Mouse (Mus musculus): Measurements from ENCODE around the gene Gm17545. TPM values are rescaled to one million over a fixed set of nuclear protein-coding genes. Genes with fewer than 3 reads are reported as not detected.

The Gm17545 gene
- polyA plus RNA-seq, 1 experiment, result not detected

- H3K36me3 ChIP-seq (ENCODE audit: control insufficient read depth, insufficient read depth), result no peaks in the 10 kb centered on the region
- no peaks in the 10 kb centered on the region for H3K79me2 ChIP-seq (ENCODE audit: control insufficient read depth, insufficient read depth)
- peak overlapping the region; percentile 39 for H3K4me3 ChIP-seq
- H3K27me3 ChIP-seq (ENCODE audit: control insufficient read depth, insufficient read depth, insufficient read length), result no peaks in the 10 kb centered on the region
- peak overlapping the region; percentile 1 for H3ac ChIP-seq (ENCODE audit: control insufficient read depth, insufficient read length)
- TF ChIP-seq E2F4 (IDR thresholded peaks at IDR 0.05; ENCODE audit: insufficient read depth) (no peak), USF1 (IDR thresholded peaks at IDR 0.05; ENCODE audit: low read depth) (peak; percentile 48)
- peak overlapping the region; percentile 97 for H3K4me2 ChIP-seq (ENCODE audit: low read depth)
Measured at GRCm38 (mm10) chr9:22476265-22476664, 22.2 kb downstream of the Gm17545 start.

GRCm38 (mm10) chr9:22478946-22479345 is 24.9 kb downstream of the Gm17545 start:
- no peak overlapping the region for H3K4me2 ChIP-seq (ENCODE audit: low read depth)
- H3K27me3 ChIP-seq (ENCODE audit: control insufficient read depth, insufficient read depth, insufficient read length), result no peaks in the 10 kb centered on the region
- no peak overlapping the region for H3K4me3 ChIP-seq
- no peak overlapping the region for H3ac ChIP-seq (ENCODE audit: control insufficient read depth, insufficient read length)
- no peak for TF ChIP-seq CEBPB (IDR thresholded peaks at IDR 0.05; ENCODE audit: insufficient read depth, poor library complexity, severe bottlenecking)
- no peak for TF ChIP-seq SRF (IDR thresholded peaks at IDR 0.05; ENCODE audit: control insufficient read depth, insufficient read length, low read depth)
- no peak for TF ChIP-seq TCF12 (IDR thresholded peaks at IDR 0.05; ENCODE audit: insufficient read depth, poor library complexity, severe bottlenecking)
- no peak for TF ChIP-seq POLR2AphosphoS2 (IDR thresholded peaks at IDR 0.05; ENCODE audit: insufficient read length, low read depth)
- TF ChIP-seq E2F4 (IDR thresholded peaks at IDR 0.05; ENCODE audit: insufficient read depth), result no peak
- no peak for TF ChIP-seq USF1 (IDR thresholded peaks at IDR 0.05; ENCODE audit: low read depth)
- no peak for TF ChIP-seq MAX (IDR thresholded peaks at IDR 0.05; ENCODE audit: low read depth)
- no peak for TF ChIP-seq TCF3 (IDR thresholded peaks at IDR 0.05; ENCODE audit: insufficient read length, low read depth)
- TF ChIP-seq MYOG (IDR thresholded peaks at IDR 0.05; ENCODE audit: control insufficient read depth in 1 of 3, insufficient read depth in 1 of 3, insufficient read length in 2 of 3, low read depth in 2 of 3), result no peak
- no peak for TF ChIP-seq POLR2A (IDR thresholded peaks at IDR 0.05; ENCODE audit: insufficient read length, low read depth)
- no peak for TF ChIP-seq MYOD1 (IDR thresholded peaks at IDR 0.05; ENCODE audit: control insufficient read depth in 1 of 3, insufficient read length in 2 of 3, low read depth in 2 of 3)
- no peak for TF ChIP-seq REST (IDR thresholded peaks at IDR 0.05; ENCODE audit: insufficient read depth, insufficient read length)
- H3K79me2 ChIP-seq (ENCODE audit: control insufficient read depth, insufficient read depth), result no peaks in the 10 kb centered on the region
- H3K36me3 ChIP-seq (ENCODE audit: control insufficient read depth, insufficient read depth), result no peaks in the 10 kb centered on the region

- Histone ChIP-seq H3K27me3 (ENCODE audit: control insufficient read depth, insufficient read depth, insufficient read length) (no peaks in the 10 kb centered on the region), H3K79me2 (ENCODE audit: control insufficient read depth, insufficient read depth) (no peaks in the 10 kb centered on the region), H3K4me3 (no peak overlapping the region), H3K36me3 (ENCODE audit: control insufficient read depth, insufficient read depth) (no peaks in the 10 kb centered on the region), H3K4me2 (ENCODE audit: low read depth) (no peak overlapping the region), H3ac (ENCODE audit: control insufficient read depth, insufficient read length) (no peak overlapping the region)
- TF ChIP-seq E2F4 (IDR thresholded peaks at IDR 0.05; ENCODE audit: insufficient read depth) (no peak), MYOG (IDR thresholded peaks at IDR 0.05; ENCODE audit: control insufficient read depth in 1 of 3, insufficient read depth in 1 of 3, insufficient read length in 2 of 3, low read depth in 2 of 3) (no peak), POLR2A (IDR thresholded peaks at IDR 0.05; ENCODE audit: insufficient read length, low read depth) (no peak), REST (IDR thresholded peaks at IDR 0.05; ENCODE audit: insufficient read depth, insufficient read length) (no peak)
Measured at GRCm38 (mm10) chr9:22483866-22484561, 29.9 kb downstream of the Gm17545 start.

- TF ChIP-seq CEBPB (IDR thresholded peaks at IDR 0.05; ENCODE audit: insufficient read depth, poor library complexity, severe bottlenecking), result no peak
- TF ChIP-seq E2F4 (IDR thresholded peaks at IDR 0.05; ENCODE audit: insufficient read depth), result no peak
- TF ChIP-seq USF1 (IDR thresholded peaks at IDR 0.05; ENCODE audit: low read depth), result no peak
- TF ChIP-seq MAX (IDR thresholded peaks at IDR 0.05; ENCODE audit: low read depth), result no peak
- TF ChIP-seq POLR2AphosphoS2 (IDR thresholded peaks at IDR 0.05; ENCODE audit: insufficient read length, low read depth), result no peak
- TF ChIP-seq TCF3 (IDR thresholded peaks at IDR 0.05; ENCODE audit: insufficient read length, low read depth), result no peak
- TF ChIP-seq REST (IDR thresholded peaks at IDR 0.05; ENCODE audit: insufficient read depth, insufficient read length), result no peak
- TF ChIP-seq MYOG (IDR thresholded peaks at IDR 0.05; ENCODE audit: control insufficient read depth in 1 of 3, insufficient read depth in 1 of 3, insufficient read length in 2 of 3, low read depth in 2 of 3), result no peak
- no peak for TF ChIP-seq TCF12 (IDR thresholded peaks at IDR 0.05; ENCODE audit: insufficient read depth, poor library complexity, severe bottlenecking)
- TF ChIP-seq SRF (IDR thresholded peaks at IDR 0.05; ENCODE audit: control insufficient read depth, insufficient read length, low read depth), result no peak
- no peak for TF ChIP-seq MYOD1 (IDR thresholded peaks at IDR 0.05; ENCODE audit: control insufficient read depth in 1 of 3, insufficient read length in 2 of 3, low read depth in 2 of 3)
- TF ChIP-seq POLR2A (IDR thresholded peaks at IDR 0.05; ENCODE audit: insufficient read length, low read depth), result no peak
- no peaks in the 10 kb centered on the region for H3K79me2 ChIP-seq (ENCODE audit: control insufficient read depth, insufficient read depth)
- no peak overlapping the region for H3ac ChIP-seq (ENCODE audit: control insufficient read depth, insufficient read length)
- H3K36me3 ChIP-seq (ENCODE audit: control insufficient read depth, insufficient read depth), result no peaks in the 10 kb centered on the region
- no peak overlapping the region for H3K4me3 ChIP-seq
- no peak overlapping the region for H3K4me2 ChIP-seq (ENCODE audit: low read depth)
- H3K27me3 ChIP-seq (ENCODE audit: control insufficient read depth, insufficient read depth, insufficient read length), result no peaks in the 10 kb centered on the region
Measured at GRCm38 (mm10) chr9:22484562-22485308, 30.6 kb downstream of the Gm17545 start.

- Histone ChIP-seq H3K36me3 (ENCODE audit: control insufficient read depth, insufficient read depth) (no peaks in the 10 kb centered on the region), H3K4me3 (no peak overlapping the region), H3K27me3 (ENCODE audit: control insufficient read depth, insufficient read depth, insufficient read length) (no peaks in the 10 kb centered on the region), H3ac (ENCODE audit: control insufficient read depth, insufficient read length) (no peak overlapping the region), H3K4me2 (ENCODE audit: low read depth) (no peak overlapping the region), H3K79me2 (ENCODE audit: control insufficient read depth, insufficient read depth) (no peaks in the 10 kb centered on the region)
- no peak for TF ChIP-seq TCF12 (IDR thresholded peaks at IDR 0.05; ENCODE audit: insufficient read depth, poor library complexity, severe bottlenecking)
- no peak for TF ChIP-seq MYOG (IDR thresholded peaks at IDR 0.05; ENCODE audit: control insufficient read depth in 1 of 3, insufficient read depth in 1 of 3, insufficient read length in 2 of 3, low read depth in 2 of 3)
- TF ChIP-seq POLR2A (IDR thresholded peaks at IDR 0.05; ENCODE audit: insufficient read length, low read depth), result no peak
- TF ChIP-seq MAX (IDR thresholded peaks at IDR 0.05; ENCODE audit: low read depth), result no peak
- no peak for TF ChIP-seq MYOD1 (IDR thresholded peaks at IDR 0.05; ENCODE audit: control insufficient read depth in 1 of 3, insufficient read length in 2 of 3, low read depth in 2 of 3)
- TF ChIP-seq POLR2AphosphoS2 (IDR thresholded peaks at IDR 0.05; ENCODE audit: insufficient read length, low read depth), result no peak
- TF ChIP-seq REST (IDR thresholded peaks at IDR 0.05; ENCODE audit: insufficient read depth, insufficient read length), result no peak
- no peak for TF ChIP-seq USF1 (IDR thresholded peaks at IDR 0.05; ENCODE audit: low read depth)
- TF ChIP-seq SRF (IDR thresholded peaks at IDR 0.05; ENCODE audit: control insufficient read depth, insufficient read length, low read depth), result no peak
- no peak for TF ChIP-seq E2F4 (IDR thresholded peaks at IDR 0.05; ENCODE audit: insufficient read depth)
- TF ChIP-seq CEBPB (IDR thresholded peaks at IDR 0.05; ENCODE audit: insufficient read depth, poor library complexity, severe bottlenecking), result no peak
- TF ChIP-seq TCF3 (IDR thresholded peaks at IDR 0.05; ENCODE audit: insufficient read length, low read depth), result no peak
Measured at GRCm38 (mm10) chr9:22486211-22486610, 32.1 kb downstream of the Gm17545 start.

Measured in myocyte (in vitro differentiated cells).